Mouse (Mus musculus) limb, embryonic 13.5 days (tissue): ENCODE results near the gene Ppt2. TPM values are rescaled to one million over a fixed set of nuclear protein-coding genes. Genes with fewer than 3 reads are reported as not detected.

Experiments
- ATAC-seq: fragments of 200-750 bp; cut with Nextera tagmentation; 2 replicates; pipeline ENCODE4 v1.8.0; 2017; ENCODE audit warnings: low read depth, moderate number of reproducible peaks, moderate TSS enrichment; ENCODE audit not compliant: low FRiP score
- H3K27ac ChIP-seq: fragments of 300-500 bp; sonication (generic); 2 replicates; pipeline ENCODE4 v1.5.1; 2015; ENCODE audit warnings: inconsistent platforms, mild to moderate bottlenecking, moderate library complexity
- H3K27me3 ChIP-seq: fragments of 300-500 bp; sonication (generic); 2 replicates; pipeline ENCODE4 v1.6.1; 2015; ENCODE audit warnings: mild to moderate bottlenecking, inconsistent platforms
- H3K36me3 ChIP-seq: fragments of 300-500 bp; sonication (generic); 2 replicates; pipeline ENCODE4 v1.6.1; 2015; ENCODE audit warnings: inconsistent platforms, mild to moderate bottlenecking, moderate library complexity
- H3K4me1 ChIP-seq: fragments of 300-500 bp; sonication (generic); 2 replicates; pipeline ENCODE4 v1.6.1; 2015; ENCODE audit warnings: inconsistent platforms
- H3K4me2 ChIP-seq: fragments of 300-500 bp; sonication (generic); replicated peaks from 2 replicates; pipeline ENCODE4 v1.6.1; 2015; ENCODE audit warnings: inconsistent platforms, mild to moderate bottlenecking, moderate library complexity
- H3K4me3 ChIP-seq: fragments of 300-500 bp; sonication (generic); 2 replicates; pipeline ENCODE4 v1.5.1; 2015; ENCODE audit warnings: moderate library complexity, mild to moderate bottlenecking, inconsistent platforms
- H3K9ac ChIP-seq: fragments of 300-500 bp; sonication (generic); 2 replicates; pipeline ENCODE4 v1.6.1; 2015; ENCODE audit warnings: mild to moderate bottlenecking, inconsistent platforms
- H3K9me3 ChIP-seq: fragments of 300-500 bp; sonication (generic); 2 replicates; pipeline ENCODE4 v1.6.1; 2016; ENCODE audit warnings: inconsistent platforms
- WGBS: fragments of 180-500 bp; shearing (Covaris S2); methylation state at CpG from one replicate; pipeline ENCODE4 v1.1.7; 2015; 5-methylcytosine and 5-hydroxymethylcytosine counted together
- polyA plus RNA-seq: library from polyadenylated mRNA; unstranded; fragments of >200 nt; fragmentation: Nextera tagmentation; extraction: Ambion mirVana; gene quantifications from 2 replicates; pipeline ENCODE4 v1.2.1, GENCODE M21; 2015

The Ppt2 gene
- polyA plus RNA-seq, 1 experiment from 2014 or later, result 24.4 TPM

DNA sequence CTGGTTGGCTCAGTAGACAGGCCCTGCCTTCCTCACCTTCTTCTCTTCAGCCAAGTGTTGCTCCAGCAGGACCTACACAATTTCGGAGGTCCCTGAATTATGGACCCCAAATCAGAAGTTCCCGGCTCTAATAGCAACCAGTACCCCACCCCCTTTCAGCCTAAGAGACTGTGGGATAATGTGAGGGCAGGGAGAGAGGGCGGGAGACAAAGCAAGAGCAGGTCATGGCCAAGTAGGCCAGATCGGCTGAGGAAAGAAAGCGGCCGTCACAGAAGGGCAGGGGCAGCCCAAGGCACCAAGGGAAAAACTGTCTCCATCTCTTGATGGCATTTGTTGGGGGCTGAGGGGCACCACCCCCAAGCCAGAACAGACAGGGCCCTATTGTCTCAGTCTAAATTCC is 12.4 kb downstream of the Ppt2 start, which contains the start of gene Egfl8:
Gene Egfl8 (minus strand): TSS at position 101 of the 400 bp plus-strand sequence.
- no peak within 1 kb of the TSS; the same call in 1 of the 2 replicates for H3K27ac ChIP-seq
- ATAC-seq, result no peak
- H3K4me2 ChIP-seq, result no peak within 1 kb of the TSS
- H3K9ac ChIP-seq, result no peak within 1 kb of the TSS
- peaks cover 89% of the 10 kb centered on the region for H3K36me3 ChIP-seq
- WGBS, result 79% methylated on average over 6 of the region's 6 CpGs
- no peaks in the 10 kb centered on the region for H3K27me3 ChIP-seq
- no peak within 1 kb of the TSS for H3K4me3 ChIP-seq
- no peaks in the 10 kb centered on the region for H3K4me1 ChIP-seq
- no peaks in the 10 kb centered on the region for H3K9me3 ChIP-seq

DNA sequence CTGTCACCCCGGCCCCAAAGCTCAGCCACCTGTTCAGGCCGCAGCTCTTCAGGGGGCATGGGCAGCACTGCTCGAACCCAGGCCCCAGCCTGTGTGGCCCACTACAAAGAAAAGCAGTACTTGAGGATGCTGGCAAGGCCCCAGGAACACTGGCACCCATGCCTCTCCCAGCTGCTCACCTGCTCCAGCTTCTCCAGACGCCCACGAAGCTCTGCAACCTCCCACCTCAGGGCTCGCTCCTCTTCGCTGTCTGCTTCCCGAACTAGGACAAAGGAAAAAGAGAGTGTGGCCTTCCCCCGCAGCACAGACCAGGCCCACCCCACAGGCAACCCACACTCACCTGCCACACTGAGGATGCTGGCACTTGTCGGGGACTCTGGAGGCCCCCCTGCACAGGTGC is 14.5 kb downstream of the Ppt2 start:
- Histone ChIP-seq H3K27me3 (no peaks in the 10 kb centered on the region), H3K4me3 (no peak overlapping the region), H3K9ac (no peak overlapping the region), H3K4me2 (no peak overlapping the region), H3K9me3 (no peaks in the 10 kb centered on the region), H3K4me1 (peaks cover 1% of the 10 kb centered on the region; the same call in 1 of the 2 replicates), H3K27ac (no peak overlapping the region), H3K36me3 (peaks cover 83% of the 10 kb centered on the region)
- no peak for ATAC-seq
- 93% methylated on average over 10 of the region's 10 CpGs for WGBS

GRCm38 (mm10) chr17:34613054-34613645 is 15.2 kb downstream of the Ppt2 start:
- H3K4me2 ChIP-seq, result no peak overlapping the region
- H3K4me1 ChIP-seq, result peaks cover 8% of the 10 kb centered on the region; the same call in 1 of the 2 replicates
- H3K9me3 ChIP-seq, result no peaks in the 10 kb centered on the region
- no peaks in the 10 kb centered on the region for H3K27me3 ChIP-seq
- no peak overlapping the region for H3K9ac ChIP-seq
- no peak overlapping the region for H3K27ac ChIP-seq
- 86% methylated on average over 10 of the region's 11 CpGs for WGBS
- no peak overlapping the region for H3K4me3 ChIP-seq
- no peak for ATAC-seq
- H3K36me3 ChIP-seq, result peaks cover 78% of the 10 kb centered on the region

DNA sequence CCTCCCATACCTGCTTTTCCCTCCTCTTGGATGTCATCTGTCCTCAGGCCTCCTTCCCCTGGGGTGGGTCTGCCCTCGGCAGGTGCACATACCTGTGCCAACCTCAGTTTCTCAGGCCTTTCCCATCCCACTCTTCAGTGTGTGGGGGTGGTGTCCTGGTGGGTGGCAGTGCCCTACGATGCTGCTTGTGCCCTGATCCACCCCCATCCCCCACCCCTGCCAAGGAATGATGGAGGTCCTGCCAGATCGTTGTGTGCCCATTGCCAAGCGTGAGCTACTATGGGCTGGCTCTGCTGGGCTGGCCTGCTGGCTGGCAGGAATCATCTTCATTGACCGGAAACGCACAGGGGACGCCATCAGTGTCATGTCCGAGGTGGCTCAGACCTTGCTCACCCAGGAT is 17.3 kb downstream of the Ppt2 start:
- Histone ChIP-seq H3K4me1 (peaks cover 26% of the 10 kb centered on the region), H3K9ac (no peak overlapping the region), H3K36me3 (peaks cover 69% of the 10 kb centered on the region), H3K4me3 (no peak overlapping the region), H3K27ac (no peak overlapping the region), H3K9me3 (no peaks in the 10 kb centered on the region), H3K27me3 (no peaks in the 10 kb centered on the region), H3K4me2 (no peak overlapping the region)
- WGBS, result 93% methylated on average over 8 of the region's 8 CpGs
- ATAC-seq, result no peak

GRCm38 (mm10) chr17:34607997-34608396 is 20.3 kb downstream of the Ppt2 start:
- H3K4me3 ChIP-seq, result no peak overlapping the region
- H3K4me2 ChIP-seq, result no peak overlapping the region
- no peak overlapping the region for H3K27ac ChIP-seq
- 77% methylated on average over 7 of the region's 7 CpGs for WGBS
- no peaks in the 10 kb centered on the region for H3K9me3 ChIP-seq
- peaks cover 40% of the 10 kb centered on the region for H3K36me3 ChIP-seq
- H3K27me3 ChIP-seq, result no peaks in the 10 kb centered on the region
- H3K4me1 ChIP-seq, result peaks cover 37% of the 10 kb centered on the region
- no peak for ATAC-seq
- peak overlapping the region; percentile 36 for H3K9ac ChIP-seq

DNA sequence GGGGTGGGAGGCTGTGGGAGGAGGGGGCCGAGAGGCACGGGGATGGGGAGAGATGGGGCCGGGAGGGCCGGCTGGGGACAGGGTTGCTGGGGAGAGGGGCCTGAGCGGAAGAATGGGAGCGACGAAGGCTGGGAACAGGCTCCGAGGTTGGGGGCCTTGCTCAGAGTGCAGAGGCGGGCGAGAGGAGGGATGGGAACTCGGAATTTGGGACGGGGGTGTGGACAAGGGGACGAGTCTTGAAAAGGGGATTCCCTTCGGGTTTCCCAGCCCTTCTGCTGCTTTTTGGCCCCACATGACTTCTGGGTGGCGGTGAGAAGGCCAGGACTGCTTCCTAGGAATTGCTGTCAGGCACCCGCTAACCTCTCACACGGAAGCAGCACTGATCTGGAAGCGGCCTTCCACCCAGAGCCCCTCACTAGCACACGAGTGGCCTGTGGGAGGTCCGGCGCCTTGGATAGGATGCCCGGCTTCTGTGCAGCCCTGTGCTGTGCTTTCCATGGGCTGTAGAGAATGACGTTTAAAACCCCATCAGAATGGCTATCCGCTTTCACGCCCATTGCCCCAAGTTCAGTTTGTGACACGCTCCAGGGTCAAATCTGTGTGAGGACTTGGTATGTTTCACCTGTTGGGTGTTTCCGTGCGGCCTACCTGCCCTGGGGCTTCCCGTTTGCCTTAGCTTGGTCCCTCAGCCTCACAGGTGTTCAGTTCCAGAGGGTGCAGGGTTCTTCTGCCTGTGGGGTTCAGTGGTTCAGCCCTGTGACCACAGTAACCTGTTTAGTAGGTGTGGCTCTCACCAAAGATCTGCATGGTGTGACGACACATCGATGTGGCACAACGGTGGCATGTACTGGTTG is 21.9 kb downstream of the Ppt2 start:
- Histone ChIP-seq H3K9me3 (no peaks in the 10 kb centered on the region), H3K4me1 (peaks cover 46% of the 10 kb centered on the region), H3K9ac (peak overlapping the region; percentile 94), H3K4me2 (peak overlapping the region; percentile 98), H3K27ac (peak overlapping the region; percentile 87), H3K27me3 (no peaks in the 10 kb centered on the region), H3K36me3 (peaks cover 30% of the 10 kb centered on the region), H3K4me3 (peak overlapping the region; percentile 92)
- WGBS, result 15% methylated on average over 32 of the region's 32 CpGs
- ATAC-seq, result no peak

DNA sequence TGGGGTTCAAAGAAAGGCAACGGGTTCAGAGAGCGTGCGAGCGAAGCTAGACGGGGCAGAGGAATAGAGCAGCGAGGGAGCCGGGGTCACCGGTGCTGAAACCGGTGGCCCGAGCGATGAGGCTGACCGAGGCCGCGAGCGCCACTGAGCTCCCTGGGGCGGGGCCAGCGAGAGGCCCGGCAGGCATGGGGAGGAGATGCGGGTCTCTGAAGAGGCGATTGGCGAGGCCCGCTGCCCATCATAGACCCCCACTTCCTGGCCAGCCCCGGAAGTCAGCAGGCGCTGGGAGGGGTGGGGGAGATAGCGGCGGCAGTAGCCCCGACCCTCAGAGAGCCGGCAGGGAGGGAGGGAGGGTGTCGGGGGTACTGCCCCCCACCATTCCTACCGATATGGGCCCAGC is 22.7 kb downstream of the Ppt2 start:
- Histone ChIP-seq H3K4me1 (peaks cover 46% of the 10 kb centered on the region), H3K9ac (peak overlapping the region; percentile 94)
- peak; percentile 52 for ATAC-seq

GRCm38 (mm10) chr17:34604511-34605237 is 23.6 kb downstream of the Ppt2 start:
- 13% methylated on average over 24 of the region's 24 CpGs for WGBS
- peak overlapping the region; percentile 94 for H3K9ac ChIP-seq
- peak overlapping the region; percentile 98 for H3K4me2 ChIP-seq
- peak overlapping the region; percentile 92 for H3K4me3 ChIP-seq
- no peaks in the 10 kb centered on the region for H3K27me3 ChIP-seq
- no peaks in the 10 kb centered on the region for H3K9me3 ChIP-seq
- peaks cover 30% of the 10 kb centered on the region for H3K36me3 ChIP-seq
- H3K4me1 ChIP-seq, result peaks cover 46% of the 10 kb centered on the region
- 0 out of 2 replicates have a peak, but pooled peaks have one; percentile 0 for ATAC-seq
- H3K27ac ChIP-seq, result peak overlapping the region; percentile 87

More for the DNA sequence above, 22.7 kb downstream of the Ppt2 start:
- 0% methylated on average over 24 of the region's 30 CpGs for WGBS
- Histone ChIP-seq H3K9me3 (no peaks in the 10 kb centered on the region), H3K27me3 (no peaks in the 10 kb centered on the region), H3K27ac (peak overlapping the region; percentile 87), H3K36me3 (peaks cover 29% of the 10 kb centered on the region), H3K4me3 (peak overlapping the region; percentile 92), H3K4me2 (peak overlapping the region; percentile 98)

DNA sequence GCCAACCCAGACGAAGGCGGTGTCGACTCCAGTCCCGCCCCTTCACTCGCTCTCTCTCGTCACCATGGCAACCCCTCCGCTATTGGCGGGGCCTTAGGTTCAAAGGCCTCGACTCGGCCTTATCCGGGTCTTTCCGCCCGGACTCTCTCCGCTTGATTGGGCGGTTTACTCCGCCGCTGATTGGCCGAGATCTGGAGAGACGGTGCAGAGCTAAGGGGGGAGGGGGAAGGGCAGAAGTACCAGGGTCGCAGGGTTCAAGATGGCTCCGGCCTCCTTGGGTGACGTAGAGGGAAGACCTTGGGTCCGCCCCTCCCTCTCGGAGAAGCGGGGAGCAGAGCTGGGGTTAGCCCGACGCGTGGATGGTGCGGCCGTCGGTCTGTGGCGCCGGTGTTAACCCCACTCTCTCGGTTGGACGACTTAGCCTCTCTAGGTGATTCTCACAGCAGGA is 24.2 kb downstream of the Ppt2 start, which contains the start of gene Agpat1:
Gene Agpat1 (plus strand): TSS at position 202 of the 448 bp plus-strand sequence.
- Histone ChIP-seq H3K9ac (peak within 1 kb of the TSS; percentile 94), H3K9me3 (no peaks in the 10 kb centered on the region), H3K27ac (peak within 1 kb of the TSS; percentile 87), H3K4me2 (peak within 1 kb of the TSS; percentile 98), H3K36me3 (peaks cover 31% of the 10 kb centered on the region), H3K4me3 (peak within 1 kb of the TSS; percentile 92), H3K4me1 (peaks cover 46% of the 10 kb centered on the region), H3K27me3 (no peaks in the 10 kb centered on the region)
- peak; percentile 88 for ATAC-seq
- WGBS, result under 1% methylated on average over 33 of the region's 35 CpGs

- H3K9ac ChIP-seq, result peak within 1 kb of the TSS; percentile 80
- H3K9me3 ChIP-seq, result no peaks in the 10 kb centered on the region
- H3K27ac ChIP-seq, result peak within 1 kb of the TSS; percentile 87
- peak within 1 kb of the TSS; percentile 98 for H3K4me2 ChIP-seq
- H3K36me3 ChIP-seq, result peaks cover 31% of the 10 kb centered on the region
- H3K4me3 ChIP-seq, result peak within 1 kb of the TSS; percentile 92
- H3K27me3 ChIP-seq, result no peaks in the 10 kb centered on the region
- peaks cover 42% of the 10 kb centered on the region for H3K4me1 ChIP-seq
- peak; percentile 94 for ATAC-seq
- under 1% methylated on average over 30 of the region's 30 CpGs for WGBS
Measured at GRCm38 (mm10) chr17:34603375-34604060, 24.8 kb downstream of the Ppt2 start, which contains the start of gene Rnf5. Gene Rnf5, minus strand, starts transcription at chr17:34603690.

DNA sequence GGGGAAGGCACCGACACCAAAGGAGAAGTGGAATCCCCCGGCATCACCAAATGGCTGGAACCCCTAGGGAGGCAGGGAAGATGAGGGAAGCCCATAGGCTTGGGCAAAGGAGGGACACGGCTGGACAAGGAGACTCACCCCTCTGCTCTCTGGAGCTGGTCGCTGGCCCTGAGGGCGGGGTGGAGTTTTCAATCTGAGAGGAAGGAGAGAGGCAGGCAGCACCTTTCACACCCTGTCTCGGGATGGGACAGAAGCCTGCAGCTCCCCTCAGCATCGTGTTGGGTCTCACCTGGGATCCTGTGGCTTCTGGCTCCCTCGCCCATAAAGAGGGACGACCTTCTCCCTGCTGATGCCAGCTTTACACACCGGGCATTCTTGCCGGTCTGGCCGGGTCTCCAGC is 26.5 kb downstream of the Ppt2 start:
- ATAC-seq, result no peak
- peaks cover 38% of the 10 kb centered on the region for H3K4me1 ChIP-seq
- no peak overlapping the region for H3K9ac ChIP-seq
- WGBS, result 88% methylated on average over 12 of the region's 12 CpGs
- H3K27me3 ChIP-seq, result no peaks in the 10 kb centered on the region
- no peak overlapping the region for H3K27ac ChIP-seq
- H3K4me3 ChIP-seq, result peak overlapping the region; percentile 69; the same call in 1 of the 2 replicates
- H3K36me3 ChIP-seq, result peaks cover 22% of the 10 kb centered on the region
- peak overlapping the region; percentile 87 for H3K4me2 ChIP-seq
- no peaks in the 10 kb centered on the region for H3K9me3 ChIP-seq
